Mouse (Mus musculus) small intestine, adult 2 months (tissue): ENCODE results near the gene Musk.

ENCODE experiments used
- CTCF ChIP-seq: fragments of 200-500 bp; IDR thresholded peaks from 2 replicates; pipeline ENCODE4 v1.5.1; 2012; ENCODE audit warnings: low read depth, mild to moderate bottlenecking, control low read depth, inconsistent platforms, low read length, moderate library complexity, mixed read lengths; ENCODE audit not compliant: insufficient replicate concordance, insufficient read length; ENCODE audit errors: extremely low read depth
- POLR2A ChIP-seq: fragments of 200-500 bp; IDR thresholded peaks from 2 replicates; pipeline ENCODE4 v1.6.1; 2012; ENCODE audit warnings: low read depth, mild to moderate bottlenecking, control low read depth, inconsistent platforms, low read length, moderate library complexity

GRCm38 (mm10) chr4:58304564-58304963, 18.8 kb downstream of the Musk start:
- TF ChIP-seq POLR2A = no peak
- TF ChIP-seq CTCF = no peak
